Mouse (Mus musculus) bone marrow macrophage, adult 2 months (primary cell): Measurements from ENCODE around the gene Cog3. TPM values are rescaled to one million over a fixed set of nuclear protein-coding genes. Genes with fewer than 3 reads are reported as not detected.

Experiments used
- H3K27ac ChIP-seq: 2 replicates; pipeline ENCODE4 v1.5.1; 2012; ENCODE audit warnings: low read depth, low read length; ENCODE audit not compliant: insufficient read depth
- H3K4me1 ChIP-seq: 2 replicates; pipeline ENCODE4 v1.6.1; 2012; ENCODE audit warnings: low read length; ENCODE audit not compliant: control insufficient read depth, insufficient read depth
- H3K4me3 ChIP-seq: 2 replicates; pipeline ENCODE4 v1.5.1; 2012; ENCODE audit warnings: mild to moderate bottlenecking, low read length, moderate library complexity; ENCODE audit not compliant: insufficient read depth
- CTCF ChIP-seq: IDR thresholded peaks from 2 replicates; pipeline ENCODE4 v1.5.1; 2012; ENCODE audit warnings: low read depth, mild to moderate bottlenecking, low read length, moderate library complexity
- POLR2A ChIP-seq: IDR thresholded peaks from 2 replicates; pipeline ENCODE4 v1.6.1; 2012; ENCODE audit warnings: mild to moderate bottlenecking, low read depth, low read length, borderline replicate concordance
- polyA plus RNA-seq: library from polyadenylated mRNA; stranded (reverse); fragments of >200 nt; gene quantifications from 2 replicates; pipeline ENCODE4 v1.2.4, GENCODE M21; 2012; ENCODE audit not compliant: missing spikeins, insufficient read depth, insufficient read length

Gene Cog3
- polyA plus RNA-seq, 1 experiment: 15.3 TPM

- H3K27ac ChIP-seq: no peak overlapping the region
- no peak overlapping the region for H3K4me3 ChIP-seq
- TF ChIP-seq CTCF (no peak), POLR2A (no peak)
- H3K4me1 ChIP-seq: no peaks in the 10 kb centered on the region
Measured at GRCm38 (mm10) chr14:75708986-75709385, 45.3 kb downstream of the Cog3 start.

GRCm38 (mm10) chr14:75707771-75708170 is 46.5 kb downstream of the Cog3 start:
- TF ChIP-seq CTCF (no peak), POLR2A (no peak)
- Histone ChIP-seq H3K4me3 (no peak overlapping the region), H3K4me1 (no peaks in the 10 kb centered on the region), H3K27ac (no peak overlapping the region)

- Histone ChIP-seq H3K4me1 (no peaks in the 10 kb centered on the region), H3K4me3 (no peak overlapping the region), H3K27ac (no peak overlapping the region)
- TF ChIP-seq POLR2A: no peak
- no peak for TF ChIP-seq CTCF
Measured at GRCm38 (mm10) chr14:75706647-75707046, 47.7 kb downstream of the Cog3 start.

GRCm38 (mm10) chr14:75697928-75698327 is 56.4 kb downstream of the Cog3 start:
- Histone ChIP-seq H3K4me3 (no peak overlapping the region), H3K27ac (no peak overlapping the region), H3K4me1 (no peaks in the 10 kb centered on the region)
- TF ChIP-seq CTCF: no peak
- TF ChIP-seq POLR2A: no peak

GRCm38 (mm10) chr14:75696096-75696495 is 58.2 kb downstream of the Cog3 start:
- no peak for TF ChIP-seq POLR2A
- TF ChIP-seq CTCF: no peak
- Histone ChIP-seq H3K4me1 (no peaks in the 10 kb centered on the region), H3K27ac (no peak overlapping the region), H3K4me3 (no peak overlapping the region)

GRCm38 (mm10) chr14:75690428-75690827 is 63.9 kb downstream of the Cog3 start:
- H3K4me3 ChIP-seq: no peak overlapping the region
- H3K27ac ChIP-seq: no peak overlapping the region
- no peaks in the 10 kb centered on the region for H3K4me1 ChIP-seq
- TF ChIP-seq POLR2A: no peak

GRCm38 (mm10) chr14:75676316-75676715 is 78.0 kb downstream of the Cog3 start:
- Histone ChIP-seq H3K4me1 (no peaks in the 10 kb centered on the region), H3K27ac (no peak overlapping the region), H3K4me3 (no peak overlapping the region)
- TF ChIP-seq CTCF (no peak), POLR2A (no peak)

- TF ChIP-seq POLR2A (no peak), CTCF (no peak)
- H3K4me3 ChIP-seq: no peak overlapping the region
- H3K27ac ChIP-seq: no peak overlapping the region
- no peaks in the 10 kb centered on the region for H3K4me1 ChIP-seq
Measured at GRCm38 (mm10) chr14:75669085-75669645, 85.2 kb downstream of the Cog3 start.

- no peak overlapping the region for H3K27ac ChIP-seq
- TF ChIP-seq POLR2A (no peak), CTCF (no peak)
Measured at GRCm38 (mm10) chr14:75665430-75666180, 88.7 kb downstream of the Cog3 start.

GRCm38 (mm10) chr14:75661548-75661947 is 92.8 kb downstream of the Cog3 start:
- H3K4me1 ChIP-seq: no peaks in the 10 kb centered on the region
- H3K27ac ChIP-seq: no peak overlapping the region
- H3K4me3 ChIP-seq: no peak overlapping the region
- TF ChIP-seq CTCF: no peak
- no peak for TF ChIP-seq POLR2A

More at GRCm38 (mm10) chr14:75665430-75666180, 88.7 kb downstream of the Cog3 start:
- H3K4me3 ChIP-seq: no peak overlapping the region
- no peaks in the 10 kb centered on the region for H3K4me1 ChIP-seq
